Mouse (Mus musculus): ENCODE data around the gene Fam69a. TPM values are rescaled to one million over a fixed set of nuclear protein-coding genes. Genes with fewer than 3 reads are reported as not detected.

Gene Fam69a
- polyA plus RNA-seq (2014; fragmentation: Illumina TruSeq; extraction: RNeasy Lipid Tissue Mini Kit (QIAGEN cat#74804)), result 75.7 TPM

GRCm38 (mm10) chr5:107986967-107987834 lies at the start of gene Fam69a:
Fam69a (minus strand) TSS chr5:107987085.

GRCm38 (mm10) chr5:107900206-107901013 lies 86.5 kb downstream of the Fam69a start, which contains the start of gene Rpl5:
Rpl5 (plus strand) TSS chr5:107900502.

GRCm38 (mm10) chr5:107874561-107875260 lies 112.2 kb downstream of the Fam69a start, which contains the start of gene Evi5:
Evi5 (minus strand) TSS chr5:107875107.

Other genes starting within 250 kb of the Fam69a start
- 0.46 TPM for gene Ube2d2b, start 157.0 kb downstream of the Fam69a start, polyA plus RNA-seq (2014; fragmentation: Illumina TruSeq; extraction: RNeasy Lipid Tissue Mini Kit (QIAGEN cat#74804))
- 223 TPM for gene Evi5, start 112.0 kb downstream of the Fam69a start, polyA plus RNA-seq (2014; fragmentation: Illumina TruSeq; extraction: RNeasy Lipid Tissue Mini Kit (QIAGEN cat#74804))
- gene Rpl5, start 86.6 kb downstream of the Fam69a start, polyA plus RNA-seq (2014; fragmentation: Illumina TruSeq; extraction: RNeasy Lipid Tissue Mini Kit (QIAGEN cat#74804)), result 1,557 TPM
- gene Mtf2, start 78.6 kb upstream of the Fam69a start, polyA plus RNA-seq (2014; fragmentation: Illumina TruSeq; extraction: RNeasy Lipid Tissue Mini Kit (QIAGEN cat#74804)), result 109 TPM
- 152 TPM for gene Tmed5, start 145.5 kb upstream of the Fam69a start, polyA plus RNA-seq (2014; fragmentation: Illumina TruSeq; extraction: RNeasy Lipid Tissue Mini Kit (QIAGEN cat#74804))
- gene Ccdc18, start 145.8 kb upstream of the Fam69a start, polyA plus RNA-seq (2014; fragmentation: Illumina TruSeq; extraction: RNeasy Lipid Tissue Mini Kit (QIAGEN cat#74804)), result 9.2 TPM